Mouse (Mus musculus): ENCODE results near the gene Hdhd5. TPM values are rescaled to one million over a fixed set of nuclear protein-coding genes. Genes with fewer than 3 reads are reported as not detected.

Hdhd5 gene
- total and polyA plus RNA-seq, 3 experiments = 10.9 to 21.5 (median 11.4) TPM

DNA sequence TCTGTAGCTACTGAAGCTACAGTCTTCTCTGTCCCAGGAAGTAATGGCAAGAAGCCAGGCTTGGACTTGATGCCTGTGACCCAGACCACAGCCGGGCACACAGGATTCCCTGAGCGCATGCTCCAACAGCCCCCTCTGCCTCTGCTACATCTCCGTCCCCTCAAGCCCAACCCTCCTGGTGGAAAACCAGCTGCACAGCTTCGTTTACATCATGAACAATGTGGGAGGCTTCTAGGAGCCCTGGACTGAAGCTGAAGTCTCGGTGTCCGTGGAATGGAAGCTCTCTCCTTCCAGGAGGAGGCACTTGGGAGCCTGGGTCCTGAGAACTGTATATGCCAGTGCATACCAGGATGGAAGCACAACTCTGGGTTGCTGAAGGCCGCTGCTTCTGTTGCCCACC, 21.1 kb downstream of the Hdhd5 start:
- Histone ChIP-seq H3K27me3 (replicated peaks) (no peaks in the 10 kb centered on the region), H3K36me3 (replicated peaks in 1 of 2; ENCODE audit: control insufficient read depth in 1 of 2, insufficient read depth in 1 of 2, low read length in 1 of 2) (peaks cover 37 to 70% of the 10 kb centered on the region in 2 experiments), H3K27ac (ENCODE audit: insufficient read depth, low read depth) (no peak overlapping the region), H3K9ac (ENCODE audit: insufficient read depth, low read depth) (no peak overlapping the region), H3K4me3 (replicated peaks in 1 of 3; ENCODE audit: low read depth in 2 of 3, low read length in 2 of 3, poor library complexity in 1 of 3) (no peak overlapping the region), H3K4me1 (ENCODE audit: control insufficient read depth in 1 of 2, insufficient read depth in 2 of 2) (no peaks in the 10 kb centered on the region), H3K4me2 (ENCODE audit: insufficient read depth, low read depth, poor library complexity, severe bottlenecking) (no peak overlapping the region), H3K79me2 (replicated peaks; ENCODE audit: control insufficient read depth, extremely low read depth, insufficient read depth, poor library complexity, severe bottlenecking) (no peaks in the 10 kb centered on the region), H3K9me3 (replicated peaks; ENCODE audit: low read length) (no peaks in the 10 kb centered on the region)
- in situ Hi-C loops (cut with MboI; ENCODE audit: low pct_ligation_motif_present, low pct_unique_long_range_greater_than_20kb, low sequenced_read_pairs) = no loop called here
- TF ChIP-seq USF2 (conservative IDR thresholded peaks at IDR 0.05; ENCODE audit: low read depth, low read length) = no peak
- no peak for TF ChIP-seq IRF4 (IDR thresholded peaks at IDR 0.05; ENCODE audit: low read depth, low read length)
- no peak for TF ChIP-seq CHD1 (IDR thresholded peaks at IDR 0.05; ENCODE audit: low read depth, low read length)
- no peak for TF ChIP-seq PAX5 (IDR thresholded peaks at IDR 0.05; ENCODE audit: low read length)
- no peak for TF ChIP-seq POLR2AphosphoS2 (IDR thresholded peaks at IDR 0.05; ENCODE audit: low read depth, low read length)
- TF ChIP-seq RAD21 (IDR thresholded peaks at IDR 0.05; ENCODE audit: low read depth, low read length) = no peak
- TF ChIP-seq ZKSCAN1 (IDR thresholded peaks at IDR 0.05; ENCODE audit: borderline replicate concordance, low read depth, low read length) = no peak
- no peak for TF ChIP-seq E2F4 (IDR thresholded peaks at IDR 0.05; ENCODE audit: insufficient replicate concordance, low read depth, low read length)
- dilution Hi-C loops (cut with MboI; ENCODE audit: extremely low pct_ligation_motif_present, extremely low pct_unique_long_range_greater_than_20kb, low sequenced_read_pairs) = no loop called here
- DNase-seq (ENCODE audit: extremely low read depth) = no peak

DNA sequence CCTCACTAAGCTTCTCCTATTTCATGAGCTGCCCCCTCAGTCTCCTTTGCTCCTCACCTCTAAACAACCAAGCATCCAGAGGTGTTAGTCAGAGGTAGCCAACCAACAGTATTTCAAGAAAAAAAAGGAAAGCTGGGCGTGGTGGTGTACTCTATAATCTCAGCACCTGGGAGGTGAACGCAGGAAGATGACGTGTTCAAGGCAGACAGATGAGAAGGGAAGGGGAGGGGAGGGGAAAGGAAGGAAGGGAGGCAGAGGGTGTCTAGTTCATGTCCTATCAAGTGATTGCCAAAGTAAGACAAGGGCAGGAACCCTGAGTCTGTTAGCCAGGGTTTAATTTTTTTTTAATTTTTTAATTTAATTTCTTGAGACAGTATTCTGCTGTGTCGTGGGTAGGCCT, 22.5 kb downstream of the Hdhd5 start:
- no peak overlapping the region for H3K9ac ChIP-seq (ENCODE audit: insufficient read depth, low read depth)
- dilution Hi-C loops (cut with MboI; ENCODE audit: extremely low pct_ligation_motif_present, extremely low pct_unique_long_range_greater_than_20kb, low sequenced_read_pairs) (no loop called here), in situ Hi-C loops (cut with MboI; ENCODE audit: low pct_ligation_motif_present, low pct_unique_long_range_greater_than_20kb, low sequenced_read_pairs) (no loop called here)
- H3K79me2 ChIP-seq (replicated peaks; ENCODE audit: control insufficient read depth, extremely low read depth, insufficient read depth, poor library complexity, severe bottlenecking) = no peaks in the 10 kb centered on the region
- TF ChIP-seq JUND (conservative IDR thresholded peaks at IDR 0.05; ENCODE audit: low read depth, low read length) = no peak
- no peak for TF ChIP-seq ETS1 (conservative IDR thresholded peaks at IDR 0.05; ENCODE audit: low read depth, low read length)
- TF ChIP-seq ZNF384 (IDR thresholded peaks at IDR 0.05; ENCODE audit: low read depth, low read length) = no peak
- no peak for TF ChIP-seq NRF1 (IDR thresholded peaks at IDR 0.05; ENCODE audit: low read depth, low read length)
- TF ChIP-seq ZMIZ1 (IDR thresholded peaks at IDR 0.05; ENCODE audit: low read depth, low read length) = no peak
- no peak for TF ChIP-seq SMC3 (IDR thresholded peaks at IDR 0.05; ENCODE audit: low read depth, low read length)
- DNase-seq (ENCODE audit: extremely low read depth) = no peak
- no peaks in the 10 kb centered on the region for H3K4me1 ChIP-seq (ENCODE audit: control insufficient read depth in 1 of 2, insufficient read depth in 2 of 2)
- H3K27me3 ChIP-seq (replicated peaks) = no peaks in the 10 kb centered on the region
- H3K9me3 ChIP-seq (replicated peaks; ENCODE audit: low read length) = no peaks in the 10 kb centered on the region
- no peak overlapping the region for H3K4me3 ChIP-seq (replicated peaks in 1 of 3; ENCODE audit: low read depth in 2 of 3, low read length in 2 of 3, poor library complexity in 1 of 3)
- H3K36me3 ChIP-seq (replicated peaks in 1 of 2; ENCODE audit: control insufficient read depth in 1 of 2, insufficient read depth in 1 of 2, low read length in 1 of 2) = peaks cover 30 to 57% of the 10 kb centered on the region in 2 experiments
- H3K4me2 ChIP-seq (ENCODE audit: insufficient read depth, low read depth, poor library complexity, severe bottlenecking) = no peak overlapping the region
- no peak overlapping the region for H3K27ac ChIP-seq (ENCODE audit: insufficient read depth, low read depth)

DNA sequence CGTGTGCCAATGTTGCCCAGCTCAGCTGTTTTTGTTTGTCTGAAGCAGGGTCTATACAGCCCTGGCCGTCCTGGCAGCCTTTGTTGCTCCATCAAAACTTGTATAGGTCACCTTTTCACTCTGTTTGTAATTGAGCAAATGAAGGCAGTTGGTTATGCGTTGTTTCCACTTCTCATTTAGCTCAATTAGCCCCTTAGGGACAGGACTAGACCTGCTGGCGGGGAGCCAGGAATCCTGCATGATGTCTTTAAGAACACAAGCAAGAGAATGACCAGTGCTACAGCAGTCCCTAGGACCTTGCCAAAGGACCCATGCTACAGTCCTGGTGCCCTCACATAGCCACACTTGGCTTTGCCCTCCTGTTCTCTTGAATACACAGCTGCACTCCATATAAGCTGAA, 25.6 kb downstream of the Hdhd5 start:
- Histone ChIP-seq H3K36me3 (replicated peaks in 1 of 2; ENCODE audit: control insufficient read depth in 1 of 2, insufficient read depth in 1 of 2, low read length in 1 of 2) (peaks cover 15 to 30% of the 10 kb centered on the region in 2 experiments), H3K4me2 (ENCODE audit: insufficient read depth, low read depth, poor library complexity, severe bottlenecking) (no peak overlapping the region), H3K4me1 (ENCODE audit: control insufficient read depth in 1 of 2, insufficient read depth in 2 of 2) (no peaks in the 10 kb centered on the region), H3K4me3 (replicated peaks in 1 of 3; ENCODE audit: low read depth in 2 of 3, low read length in 2 of 3, poor library complexity in 1 of 3) (no peak overlapping the region), H3K9me3 (replicated peaks; ENCODE audit: low read length) (peaks cover 2% of the 10 kb centered on the region), H3K79me2 (replicated peaks; ENCODE audit: control insufficient read depth, extremely low read depth, insufficient read depth, poor library complexity, severe bottlenecking) (no peaks in the 10 kb centered on the region), H3K9ac (ENCODE audit: insufficient read depth, low read depth) (no peak overlapping the region), H3K27me3 (replicated peaks) (no peaks in the 10 kb centered on the region), H3K27ac (ENCODE audit: insufficient read depth, low read depth) (no peak overlapping the region)
- no peak for DNase-seq (ENCODE audit: extremely low read depth)
- TF ChIP-seq MYC (IDR thresholded peaks at IDR 0.05; ENCODE audit: low read depth, low read length) = no peak
- TF ChIP-seq NELFE (IDR thresholded peaks at IDR 0.05; ENCODE audit: low read depth, low read length) = no peak
- no peak for TF ChIP-seq USF2 (conservative IDR thresholded peaks at IDR 0.05; ENCODE audit: low read depth, low read length)
- TF ChIP-seq RAD21 (IDR thresholded peaks at IDR 0.05; ENCODE audit: low read depth, low read length) = no peak
- no peak for TF ChIP-seq ZC3H11A (IDR thresholded peaks at IDR 0.05; ENCODE audit: low read depth, low read length)
- TF ChIP-seq CHD2 (IDR thresholded peaks at IDR 0.05; ENCODE audit: low read length) = no peak
- TF ChIP-seq ZNF384 (IDR thresholded peaks at IDR 0.05; ENCODE audit: low read depth, low read length) = no peak
- TF ChIP-seq UBTF (IDR thresholded peaks at IDR 0.05; ENCODE audit: low read depth, low read length) = no peak
- no peak for TF ChIP-seq PAX5 (IDR thresholded peaks at IDR 0.05; ENCODE audit: low read length)
- no peak for TF ChIP-seq MAFK (IDR thresholded peaks at IDR 0.05; ENCODE audit: insufficient replicate concordance, low read length)
- TF ChIP-seq IRF4 (IDR thresholded peaks at IDR 0.05; ENCODE audit: low read depth, low read length) = no peak
- no peak for TF ChIP-seq NRF1 (IDR thresholded peaks at IDR 0.05; ENCODE audit: low read depth, low read length)
- TF ChIP-seq SIN3A (IDR thresholded peaks at IDR 0.05; ENCODE audit: low read length) = no peak
- TF ChIP-seq GABPA (IDR thresholded peaks at IDR 0.05; ENCODE audit: insufficient replicate concordance, low read depth, low read length) = no peak
- no peak for TF ChIP-seq ETS1 (conservative IDR thresholded peaks at IDR 0.05; ENCODE audit: low read depth, low read length)
- TF ChIP-seq TCF12 (IDR thresholded peaks at IDR 0.05; ENCODE audit: low read depth, low read length) = no peak
- no peak for TF ChIP-seq JUN (IDR thresholded peaks at IDR 0.05; ENCODE audit: insufficient read depth, low read depth, low read length)
- dilution Hi-C loops (cut with MboI; ENCODE audit: extremely low pct_ligation_motif_present, extremely low pct_unique_long_range_greater_than_20kb, low sequenced_read_pairs) (no loop called here), in situ Hi-C loops (cut with MboI; ENCODE audit: low pct_ligation_motif_present, low pct_unique_long_range_greater_than_20kb, low sequenced_read_pairs) (no loop called here)

All from CH12.LX (cell line).